ENCODE assay signal across 17 mouse cellular contexts in genomic region chr2:179035446-179035845, GRCm38 (mm10).
DNase-seq lines count a peak whose midpoint lies in the region; ATAC-seq and TF ChIP-seq lines count a peak whose summit lies in the region.
"Had no signal": no experiment of that assay in that cellular context is flagged by ENCODE, and none has a peak within 500 bp of the region (broad histone marks: within the 10 kb centered on the region; RNA-seq: fewer than 3 reads in every experiment).

No protein-coding gene starts in this region.

- H3K9me3 ChIP-seq in forebrain, embryonic 14.5 days (replicated peaks; ENCODE audit: control insufficient read depth, low read length): no peaks in the 10 kb centered on the region
- no peaks in the 10 kb centered on the region for H3K9me3 ChIP-seq in forebrain, embryonic 11.5 days (ENCODE audit: control insufficient read depth, low read length)
- H3K9me3 ChIP-seq in lung, embryonic 14.5 days (ENCODE audit: low read depth, low read length): no peaks in the 10 kb centered on the region
- H3K9me3 ChIP-seq in forebrain, embryonic 16.5 days (ENCODE audit: control insufficient read depth, low read length): no peaks in the 10 kb centered on the region
- H3K9me3 ChIP-seq: liver, embryonic 13.5 days; neural tube, embryonic 15.5 days had no signal

- peaks cover 4% of the 10 kb centered on the region; the same call in 1 of the 2 replicates for H3K4me1 ChIP-seq in forebrain, embryonic 14.5 days (ENCODE audit: control insufficient read depth, insufficient read depth, low read length)
- H3K4me1 ChIP-seq in forebrain, embryonic 11.5 days (replicated peaks; ENCODE audit: control insufficient read depth, insufficient read depth, low read length): no peaks in the 10 kb centered on the region
- H3K4me1 ChIP-seq in lung, embryonic 14.5 days (ENCODE audit: insufficient read depth): no peaks in the 10 kb centered on the region
- peaks cover 7% of the 10 kb centered on the region for H3K4me1 ChIP-seq in forebrain, embryonic 16.5 days (replicated peaks; ENCODE audit: control insufficient read depth, insufficient read depth, low read length)
- H3K4me1 ChIP-seq: liver, embryonic 13.5 days; megakaryocyte, embryonic 14.5 days; neural tube, embryonic 15.5 days had no signal

- no peaks in the 10 kb centered on the region for H3K36me3 ChIP-seq in forebrain, embryonic 14.5 days (ENCODE audit: control insufficient read depth, insufficient read depth, low read length)
- H3K36me3 ChIP-seq in forebrain, embryonic 11.5 days (ENCODE audit: control insufficient read depth, insufficient read depth, low read length): no peaks in the 10 kb centered on the region
- no peaks in the 10 kb centered on the region for H3K36me3 ChIP-seq in lung, embryonic 14.5 days (ENCODE audit: insufficient read depth)
- no peaks in the 10 kb centered on the region for H3K36me3 ChIP-seq in forebrain, embryonic 16.5 days (ENCODE audit: control insufficient read depth, insufficient read depth)
- H3K36me3 ChIP-seq: liver, embryonic 13.5 days; neural tube, embryonic 15.5 days had no signal

- 53% methylated on average over 6 of the region's 6 CpGs for WGBS in forebrain, embryonic 14.5 days
- WGBS in forebrain, embryonic 11.5 days: 87% methylated on average over 6 of the region's 6 CpGs
- WGBS in lung, embryonic 14.5 days: 37% methylated on average over 6 of the region's 6 CpGs
- WGBS in forebrain, embryonic 16.5 days: 30% methylated on average over 6 of the region's 6 CpGs

- TF ChIP-seq POLR2A in brain, embryonic 14.5 days (IDR thresholded peaks at IDR 0.05; ENCODE audit: borderline replicate concordance, extremely low read depth, insufficient read depth, insufficient read length, poor library complexity, severe bottlenecking): no peak

- no peak overlapping the region for H3K9ac ChIP-seq in forebrain, embryonic 14.5 days (ENCODE audit: low read length)
- no peak overlapping the region for H3K9ac ChIP-seq in forebrain, embryonic 11.5 days (ENCODE audit: low read length)
- H3K9ac ChIP-seq in lung, embryonic 14.5 days: no peak overlapping the region
- no peak overlapping the region for H3K9ac ChIP-seq in forebrain, embryonic 16.5 days (replicated peaks; ENCODE audit: low read depth, low read length)
- H3K9ac ChIP-seq: liver, embryonic 13.5 days; neural tube, embryonic 15.5 days had no signal

- no peaks in the 10 kb centered on the region for H3K27me3 ChIP-seq in forebrain, embryonic 14.5 days (replicated peaks; ENCODE audit: control insufficient read depth, insufficient read depth, low read length)
- no peaks in the 10 kb centered on the region for H3K27me3 ChIP-seq in forebrain, embryonic 11.5 days (ENCODE audit: control insufficient read depth, insufficient read depth, low read length)
- no peaks in the 10 kb centered on the region for H3K27me3 ChIP-seq in lung, embryonic 14.5 days (ENCODE audit: insufficient read depth, low read length)
- H3K27me3 ChIP-seq in forebrain, embryonic 16.5 days (replicated peaks; ENCODE audit: control insufficient read depth, insufficient read depth, low read length): no peaks in the 10 kb centered on the region
- H3K27me3 ChIP-seq: liver, embryonic 13.5 days; megakaryocyte, embryonic 14.5 days; neural tube, embryonic 15.5 days had no signal

- no peak overlapping the region for H3K4me3 ChIP-seq in forebrain, embryonic 14.5 days (ENCODE audit: low read depth, low read length)
- H3K4me3 ChIP-seq in forebrain, embryonic 11.5 days (ENCODE audit: low read depth, low read length): no peak overlapping the region
- no peak overlapping the region for H3K4me3 ChIP-seq in lung, embryonic 14.5 days (ENCODE audit: low read depth, low read length)
- no peak overlapping the region for H3K4me3 ChIP-seq in forebrain, embryonic 16.5 days (replicated peaks; ENCODE audit: low read length)
- H3K4me3 ChIP-seq: heart, adult 2 months; liver, embryonic 13.5 days; neural tube, embryonic 15.5 days had no signal

- DNase-seq in forebrain, embryonic 14.5 days (ENCODE audit: low spot score): peak; percentile 84
- no peak for DNase-seq in forebrain, embryonic 11.5 days (ENCODE audit: low spot score)
- peak; percentile 35 for DNase-seq in lung, embryonic 14.5 days
- DNase-seq in lung, postnatal 14 days: no peak
- DNase-seq in brain, embryonic 14.5 days (ENCODE audit: low read depth): peak; percentile 88
- DNase-seq: gastrocnemius, postnatal 25 days; heart, adult 2 months; heart, postnatal 36 days; kidney, adult 18-20 months; kidney, postnatal 10 days; liver, embryonic 13.5 days; midbrain, embryonic 14.5 days had no signal

- TF ChIP-seq CTCF in lung, embryonic 14.5 days (IDR thresholded peaks at IDR 0.05; ENCODE audit: low read depth): no peak
- no peak for TF ChIP-seq CTCF in brain, embryonic 14.5 days (IDR thresholded peaks at IDR 0.05; ENCODE audit: borderline replicate concordance, extremely low read depth, insufficient read depth, insufficient read length)

- peak; percentile 77 for ATAC-seq in forebrain, embryonic 14.5 days
- no peak for ATAC-seq in forebrain, embryonic 11.5 days (replicated peaks; ENCODE audit: low FRiP score)
- no peak for ATAC-seq in lung, embryonic 14.5 days (ENCODE audit: insufficient read depth)
- ATAC-seq in forebrain, embryonic 16.5 days: peak; percentile 69
- no peak for ATAC-seq in inflammation-experienced regulatory T-cells, adult 6 months

- no peak overlapping the region for H3K4me2 ChIP-seq in forebrain, embryonic 14.5 days (ENCODE audit: low read length)
- no peak overlapping the region for H3K4me2 ChIP-seq in forebrain, embryonic 11.5 days (ENCODE audit: low read depth, low read length, severe bottlenecking)
- H3K4me2 ChIP-seq in lung, embryonic 14.5 days: no peak overlapping the region
- H3K4me2 ChIP-seq in forebrain, embryonic 16.5 days (ENCODE audit: low read length): peak overlapping the region; percentile 0; the same call in 1 of the 2 replicates
- H3K4me2 ChIP-seq: liver, embryonic 13.5 days; neural tube, embryonic 15.5 days had no signal

- peak overlapping the region; percentile 36; the same call in 1 of the 2 replicates for H3K27ac ChIP-seq in forebrain, embryonic 14.5 days (ENCODE audit: low read depth, low read length)
- no peak overlapping the region for H3K27ac ChIP-seq in forebrain, embryonic 11.5 days (ENCODE audit: low read depth, low read length)
- no peak overlapping the region for H3K27ac ChIP-seq in lung, embryonic 14.5 days (ENCODE audit: low read depth)
- H3K27ac ChIP-seq in forebrain, embryonic 16.5 days (ENCODE audit: low read length): no peak overlapping the region
- H3K27ac ChIP-seq: heart, adult 2 months; liver, embryonic 13.5 days; neural tube, embryonic 15.5 days; stomach, postnatal 0 days had no signal

Comparison
In these comparisons a context has a peak if more than half of its experiments do, and no peak if none do; other contexts are left out.
1. ATAC-seq: peak in forebrain, embryonic 14.5 days (single experiment) and forebrain, embryonic 16.5 days (single experiment); none in forebrain, embryonic 11.5 days (single experiment), lung, embryonic 14.5 days (single experiment) and inflammation-experienced regulatory T-cells, adult 6 months (single experiment).
2. DNase-seq: peak in forebrain, embryonic 14.5 days (single experiment), lung, embryonic 14.5 days (single experiment) and brain, embryonic 14.5 days (single experiment); none in forebrain, embryonic 11.5 days (single experiment) and lung, postnatal 14 days (single experiment).